Mouse (Mus musculus) monocyte, adult 2 months (primary cell): ENCODE results near the gene Zfp426.

Source experiments
- DNase-seq, 2 experiments: peaks; one replicate each; pipeline ENCODE4 v3.0.0; 2022; ENCODE audit warnings: low spot score in 2 of 2, low read depth in 1 of 2

The Zfp426 gene

GRCm38 (mm10) chr9:20459377-20460317 is 32.9 kb downstream of the Zfp426 start, which contains the start of gene Zfp26:
Gene Zfp26 (minus strand): TSS chr9:20460162.
- DNase-seq: peak; percentile 33 to 50

GRCm38 (mm10) chr9:20453647-20454046 is 38.9 kb downstream of the Zfp426 start:
- DNase-seq: no peak

- no peak for DNase-seq
Measured at GRCm38 (mm10) chr9:20451493-20451892, 41.1 kb downstream of the Zfp426 start.

- DNase-seq: no peak
Measured at GRCm38 (mm10) chr9:20443183-20443783, 49.3 kb downstream of the Zfp426 start.

- no peak for DNase-seq
Measured at GRCm38 (mm10) chr9:20430004-20430403, 62.5 kb downstream of the Zfp426 start.
